Mouse (Mus musculus): ENCODE results near the gene Dazap1.

The Dazap1 gene

GRCm38 (mm10) chr10:80321670-80322581 lies 60.6 kb downstream of the Dazap1 start:
- DNase-seq (ENCODE audit: low read depth, low spot score): no peak

GRCm38 (mm10) chr10:80322811-80323211 lies 61.5 kb downstream of the Dazap1 start:
- DNase-seq (ENCODE audit: low read depth, low spot score): peak; percentile 67

- DNase-seq (ENCODE audit: low read depth, low spot score): peak; percentile 81
Observed at GRCm38 (mm10) chr10:80323261-80324119, 62.2 kb downstream of the Dazap1 start.

- DNase-seq (ENCODE audit: low read depth, low spot score): no peak
Observed at GRCm38 (mm10) chr10:80324120-80325037, 63.1 kb downstream of the Dazap1 start.

GRCm38 (mm10) chr10:80325045-80325444 lies 63.8 kb downstream of the Dazap1 start:
- DNase-seq (ENCODE audit: low read depth, low spot score): no peak

- peak; percentile 90 for DNase-seq (ENCODE audit: low read depth, low spot score)
Observed at GRCm38 (mm10) chr10:80329273-80330081, 68.2 kb downstream of the Dazap1 start, which contains the start of the genes Pcsk4 and Reep6. Pcsk4 (minus strand) TSS chr10:80329498. Reep6 (plus strand) TSS chr10:80329953.

GRCm38 (mm10) chr10:80330084-80330483 lies 68.8 kb downstream of the Dazap1 start:
- no peak for DNase-seq (ENCODE audit: low read depth, low spot score)

- no peak for DNase-seq (ENCODE audit: low read depth, low spot score)
Observed at GRCm38 (mm10) chr10:80330888-80331287, 69.6 kb downstream of the Dazap1 start.

GRCm38 (mm10) chr10:80331636-80332524 lies 70.6 kb downstream of the Dazap1 start:
- DNase-seq (ENCODE audit: low read depth, low spot score): no peak

- DNase-seq (ENCODE audit: low read depth, low spot score): no peak
Observed at GRCm38 (mm10) chr10:80332525-80332989, 71.3 kb downstream of the Dazap1 start.

- DNase-seq (ENCODE audit: low read depth, low spot score): no peak
Observed at GRCm38 (mm10) chr10:80336263-80336662, 75.0 kb downstream of the Dazap1 start.
